Mouse (Mus musculus): Measurements from ENCODE around the gene Olfr1415.
A peak's percentile ranks its signal among the peaks of the same experiment; 100 is the strongest.
"Not testable (repeated sequence)": the region's sequence is repeated elsewhere in the genome, so short reads cannot be mapped to it uniquely, and the experiment has no call there.

Olfr1415 gene

GRCm38 (mm10) chr1:92496001-92496400 lies at the start of gene Olfr1415:
Olfr1415 (minus strand) TSS chr1:92496101.
- DNase-seq (ENCODE audit: low read depth), result no peak

- no peak for DNase-seq (ENCODE audit: low read depth)
These were observed 43.2 kb upstream of the Olfr1415 start for GRCm38 (mm10) chr1:92539071-92539470.

GRCm38 (mm10) chr1:92536972-92537371 lies 41.1 kb upstream of the Olfr1415 start:
- no peak for DNase-seq (ENCODE audit: low read depth)

GRCm38 (mm10) chr1:92523764-92524163 lies 27.9 kb upstream of the Olfr1415 start:
- DNase-seq (ENCODE audit: low read depth), result no peak

- peak; percentile 6 for DNase-seq (ENCODE audit: low read depth)
These were observed 25.5 kb upstream of the Olfr1415 start for GRCm38 (mm10) chr1:92521376-92521775.

- DNase-seq (ENCODE audit: low read depth), result no peak
These were observed 23.1 kb upstream of the Olfr1415 start for GRCm38 (mm10) chr1:92519046-92519445.

GRCm38 (mm10) chr1:92518561-92518960 lies 22.7 kb upstream of the Olfr1415 start, which contains the start of gene Olfr1414:
Olfr1414 (minus strand) TSS chr1:92518661.
- no peak for DNase-seq (ENCODE audit: low read depth)

GRCm38 (mm10) chr1:92515390-92515789 lies 19.5 kb upstream of the Olfr1415 start:
- no peak for DNase-seq (ENCODE audit: low read depth)

GRCm38 (mm10) chr1:92511646-92512045 lies 15.7 kb upstream of the Olfr1415 start:
- not testable (repeated sequence) for DNase-seq (ENCODE audit: low read depth)

GRCm38 (mm10) chr1:92485013-92485412 lies 10.9 kb downstream of the Olfr1415 start, which contains the start of gene Olfr1416:
Olfr1416 (minus strand) TSS chr1:92485113.
- DNase-seq (ENCODE audit: low read depth), result no peak

- DNase-seq (ENCODE audit: low read depth), result no peak
These were observed 21.8 kb downstream of the Olfr1415 start for GRCm38 (mm10) chr1:92474066-92474578.

- peak; percentile 84 for DNase-seq (ENCODE audit: low read depth)
These were observed 22.5 kb downstream of the Olfr1415 start, which contains the start of gene Ndufa10 for GRCm38 (mm10) chr1:92473165-92474041. Ndufa10 (minus strand) TSS chr1:92473860.

GRCm38 (mm10) chr1:92468891-92469290 lies 27.0 kb downstream of the Olfr1415 start:
- no peak for DNase-seq (ENCODE audit: low read depth)

- no peak for DNase-seq (ENCODE audit: low read depth)
These were observed 37.5 kb downstream of the Olfr1415 start for GRCm38 (mm10) chr1:92458416-92458815.

GRCm38 (mm10) chr1:92457758-92458157 lies 38.1 kb downstream of the Olfr1415 start:
- no peak for DNase-seq (ENCODE audit: low read depth)

GRCm38 (mm10) chr1:92453751-92454445 lies 42.0 kb downstream of the Olfr1415 start:
- DNase-seq (ENCODE audit: low read depth), result no peak

- no peak for DNase-seq (ENCODE audit: low read depth)
These were observed 47.6 kb downstream of the Olfr1415 start for GRCm38 (mm10) chr1:92448293-92448692.

GRCm38 (mm10) chr1:92441453-92442063 lies 54.3 kb downstream of the Olfr1415 start:
- peak; percentile 43 for DNase-seq (ENCODE audit: low read depth)

GRCm38 (mm10) chr1:92440066-92440750 lies 55.7 kb downstream of the Olfr1415 start:
- DNase-seq (ENCODE audit: low read depth), result no peak
